Mouse (Mus musculus) lung, postnatal 14 days (tissue): ENCODE measurements around the gene Gm3336.
A peak's percentile ranks its signal among the peaks of the same experiment; 100 is the strongest.

Experiments
- DNase-seq: peaks from one replicate; pipeline ENCODE4 v3.0.0; 2021

Gm3336 gene

GRCm38 (mm10) chr8:70719796-70720270 is 1.5 kb downstream of the Gm3336 start:
- no peak for DNase-seq

- peak; percentile 87 for DNase-seq
Measured at GRCm38 (mm10) chr8:70720739-70721138, 2.4 kb downstream of the Gm3336 start.

- no peak for DNase-seq
Measured at GRCm38 (mm10) chr8:70721601-70722000, 3.3 kb downstream of the Gm3336 start.

GRCm38 (mm10) chr8:70723486-70724210 is 5.3 kb downstream of the Gm3336 start, which contains the start of gene Pde4c:
TSS of gene Pde4c (plus strand) at chr8:70723720.
- DNase-seq = peak; percentile 67

- no peak for DNase-seq
Measured at GRCm38 (mm10) chr8:70724216-70724615, 5.9 kb downstream of the Gm3336 start.

GRCm38 (mm10) chr8:70725792-70726447 is 7.6 kb downstream of the Gm3336 start:
- DNase-seq = peak; percentile 67

GRCm38 (mm10) chr8:70726721-70727120 is 8.4 kb downstream of the Gm3336 start:
- DNase-seq = no peak

- DNase-seq = no peak
Measured at GRCm38 (mm10) chr8:70729808-70730475, 11.6 kb downstream of the Gm3336 start.

- DNase-seq = no peak
Measured at GRCm38 (mm10) chr8:70730956-70731355, 12.6 kb downstream of the Gm3336 start.

GRCm38 (mm10) chr8:70737705-70738104 is 19.4 kb downstream of the Gm3336 start:
- no peak for DNase-seq

- DNase-seq = peak; percentile 54
Measured at GRCm38 (mm10) chr8:70738211-70738610, 19.9 kb downstream of the Gm3336 start.

GRCm38 (mm10) chr8:70741661-70742060 is 23.3 kb downstream of the Gm3336 start:
- DNase-seq = no peak

- DNase-seq = no peak
Measured at GRCm38 (mm10) chr8:70742176-70742575, 23.8 kb downstream of the Gm3336 start.

- DNase-seq = no peak
Measured at GRCm38 (mm10) chr8:70742981-70743655, 24.8 kb downstream of the Gm3336 start.

GRCm38 (mm10) chr8:70743656-70744590 is 25.6 kb downstream of the Gm3336 start:
- peak; percentile 54 for DNase-seq

GRCm38 (mm10) chr8:70744806-70745205 is 26.5 kb downstream of the Gm3336 start:
- DNase-seq = no peak

- no peak for DNase-seq
Measured at GRCm38 (mm10) chr8:70745691-70746220, 27.4 kb downstream of the Gm3336 start.

- no peak for DNase-seq
Measured at GRCm38 (mm10) chr8:70746676-70747075, 28.3 kb downstream of the Gm3336 start.

- DNase-seq = no peak
Measured at GRCm38 (mm10) chr8:70747211-70747890, 29.0 kb downstream of the Gm3336 start.

- DNase-seq = no peak
Measured at GRCm38 (mm10) chr8:70748246-70749096, 30.1 kb downstream of the Gm3336 start.
